Mouse (Mus musculus) neural tube, embryonic 13.5 days (tissue): ENCODE results near the gene Loxl1. TPM values are rescaled to one million over a fixed set of nuclear protein-coding genes. Genes with fewer than 3 reads are reported as not detected.

Experiments
- ATAC-seq: fragments of 200-750 bp; cut with Nextera tagmentation; 2 replicates; pipeline ENCODE4 v1.8.0; 2017; ENCODE audit warnings: low read depth, mild to moderate bottlenecking, moderate TSS enrichment, moderate library complexity
- H3K27ac ChIP-seq: fragments of 300-500 bp; sonication (generic); replicated peaks from 2 replicates; pipeline ENCODE4 v1.5.1; 2015; ENCODE audit warnings: moderate library complexity, mild to moderate bottlenecking, inconsistent platforms
- H3K27me3 ChIP-seq: fragments of 300-500 bp; sonication (generic); 2 replicates; pipeline ENCODE4 v1.6.1; 2015; ENCODE audit warnings: mild to moderate bottlenecking, inconsistent platforms
- H3K36me3 ChIP-seq: fragments of 300-500 bp; sonication (generic); 2 replicates; pipeline ENCODE4 v1.6.1; 2015; ENCODE audit warnings: mild to moderate bottlenecking, inconsistent platforms
- H3K4me1 ChIP-seq: fragments of 300-500 bp; sonication (generic); replicated peaks from 2 replicates; pipeline ENCODE4 v1.6.1; 2015; ENCODE audit warnings: inconsistent platforms
- H3K4me2 ChIP-seq: fragments of 300-500 bp; sonication (generic); 2 replicates; pipeline ENCODE4 v1.6.1; 2015; ENCODE audit warnings: inconsistent platforms, mild to moderate bottlenecking, moderate library complexity
- H3K4me3 ChIP-seq: fragments of 300-500 bp; sonication (generic); 2 replicates; pipeline ENCODE4 v1.5.1; 2015; ENCODE audit warnings: mild to moderate bottlenecking, inconsistent platforms
- H3K9ac ChIP-seq: fragments of 300-500 bp; sonication (generic); 2 replicates; pipeline ENCODE4 v1.6.1; 2015; ENCODE audit warnings: moderate library complexity, mild to moderate bottlenecking, inconsistent platforms
- H3K9me3 ChIP-seq: fragments of 300-500 bp; sonication (generic); 2 replicates; pipeline ENCODE4 v1.6.1; 2016; ENCODE audit warnings: inconsistent platforms
- WGBS: fragments of 180-500 bp; shearing (Covaris S2); methylation state at CpG from one replicate; pipeline ENCODE4 v1.1.7; 2015; 5-methylcytosine and 5-hydroxymethylcytosine counted together
- polyA plus RNA-seq: library from polyadenylated mRNA; unstranded; fragments of >200 nt; fragmentation: Nextera tagmentation; extraction: Ambion mirVana; gene quantifications from 2 replicates; pipeline ENCODE4 v1.2.1, GENCODE M21; 2015

Loxl1 gene
- polyA plus RNA-seq, 1 experiment from 2014 or later, result 9.1 TPM

DNA sequence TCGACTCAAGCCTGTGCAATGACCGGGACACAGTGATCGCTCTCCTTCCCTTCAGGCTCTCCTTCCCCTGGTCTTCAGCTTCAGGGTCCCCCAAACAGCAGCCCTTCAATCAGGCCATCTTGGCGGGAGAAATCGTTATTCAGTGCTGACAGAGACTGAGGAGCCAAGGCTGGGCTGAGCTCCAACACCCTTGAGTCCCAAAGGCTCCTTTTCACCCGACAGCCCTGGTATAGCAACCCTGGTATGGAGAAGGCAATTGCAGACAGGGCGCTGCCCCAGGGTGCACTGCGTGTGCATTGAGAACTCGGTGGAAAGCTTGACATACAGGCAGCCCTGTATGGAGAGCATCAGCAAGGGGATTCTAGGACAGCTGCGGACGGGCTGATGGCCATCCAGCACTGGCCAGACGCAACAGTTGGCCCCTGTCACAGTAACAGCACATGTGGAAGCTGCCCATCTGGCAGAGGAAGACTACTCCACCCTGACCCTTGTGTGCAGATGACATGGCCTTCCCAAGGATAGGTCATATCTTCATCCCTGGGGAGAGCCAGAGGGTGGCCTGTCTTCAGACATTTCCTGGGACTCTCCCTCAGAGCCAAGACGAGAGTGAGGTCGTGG lies 2.8 kb downstream of the Loxl1 start:
- no peak overlapping the region for H3K27ac ChIP-seq
- WGBS, result 76% methylated on average over 14 of the region's 14 CpGs
- no peak overlapping the region for H3K4me2 ChIP-seq
- H3K36me3 ChIP-seq, result no peaks in the 10 kb centered on the region
- H3K9ac ChIP-seq, result no peak overlapping the region
- H3K9me3 ChIP-seq, result no peaks in the 10 kb centered on the region
- no peak overlapping the region for H3K4me3 ChIP-seq
- ATAC-seq, result no peak
- peaks cover 61% of the 10 kb centered on the region for H3K4me1 ChIP-seq
- peaks cover 40% of the 10 kb centered on the region for H3K27me3 ChIP-seq

DNA sequence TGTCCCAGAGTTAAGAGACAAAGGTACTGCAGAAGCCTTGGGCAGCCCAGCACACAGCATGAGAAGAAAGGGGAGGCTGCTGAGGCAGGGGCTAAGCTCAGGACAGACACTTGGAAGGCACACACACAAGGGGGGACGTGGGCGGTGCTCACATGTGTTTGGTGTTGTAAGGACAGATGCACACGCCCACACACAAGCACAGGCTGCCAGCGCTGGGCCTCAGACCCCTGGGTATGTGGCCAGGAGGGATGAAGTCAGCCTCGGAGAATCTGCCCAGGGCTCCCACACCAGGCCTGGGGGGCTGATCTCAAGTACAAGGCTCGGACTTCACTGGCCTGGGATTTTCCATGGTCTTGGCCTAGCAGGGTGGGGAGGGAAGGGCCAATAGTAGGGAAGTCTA lies 4.6 kb downstream of the Loxl1 start:
- H3K36me3 ChIP-seq, result no peaks in the 10 kb centered on the region
- 50% methylated on average over 6 of the region's 6 CpGs for WGBS
- H3K4me1 ChIP-seq, result peaks cover 51% of the 10 kb centered on the region
- H3K9me3 ChIP-seq, result no peaks in the 10 kb centered on the region
- peaks cover 32% of the 10 kb centered on the region for H3K27me3 ChIP-seq
- no peak for ATAC-seq
- no peak overlapping the region for H3K4me3 ChIP-seq
- H3K9ac ChIP-seq, result no peak overlapping the region
- no peak overlapping the region for H3K4me2 ChIP-seq
- no peak overlapping the region for H3K27ac ChIP-seq

DNA sequence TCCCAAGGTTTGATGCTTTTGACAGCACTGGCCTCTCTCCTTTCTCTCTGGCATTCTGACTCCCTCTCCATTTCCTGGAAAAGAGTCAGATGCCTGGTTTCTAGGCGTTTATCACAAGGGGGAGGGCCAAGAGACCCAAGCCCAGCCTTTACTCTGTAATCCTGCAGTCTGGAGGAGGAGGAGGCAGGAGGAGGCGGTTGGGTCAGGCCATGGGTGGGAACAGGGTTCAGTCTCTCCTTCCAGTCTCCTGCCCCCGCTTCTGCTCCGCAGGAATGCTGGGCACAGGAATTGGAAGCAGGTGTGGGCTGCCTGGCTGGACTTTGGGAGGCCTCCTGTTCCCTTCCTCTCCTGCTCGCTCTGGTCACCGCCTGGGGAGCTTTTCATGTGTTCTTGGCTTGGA lies 7.3 kb downstream of the Loxl1 start:
- H3K4me2 ChIP-seq, result no peak overlapping the region
- no peak for ATAC-seq
- WGBS, result 24% methylated on average over 6 of the region's 6 CpGs
- H3K27me3 ChIP-seq, result peaks cover 6% of the 10 kb centered on the region
- peaks cover 39% of the 10 kb centered on the region for H3K4me1 ChIP-seq
- no peak overlapping the region for H3K9ac ChIP-seq
- no peak overlapping the region for H3K4me3 ChIP-seq
- H3K27ac ChIP-seq, result no peak overlapping the region
- no peaks in the 10 kb centered on the region for H3K9me3 ChIP-seq
- H3K36me3 ChIP-seq, result no peaks in the 10 kb centered on the region

DNA sequence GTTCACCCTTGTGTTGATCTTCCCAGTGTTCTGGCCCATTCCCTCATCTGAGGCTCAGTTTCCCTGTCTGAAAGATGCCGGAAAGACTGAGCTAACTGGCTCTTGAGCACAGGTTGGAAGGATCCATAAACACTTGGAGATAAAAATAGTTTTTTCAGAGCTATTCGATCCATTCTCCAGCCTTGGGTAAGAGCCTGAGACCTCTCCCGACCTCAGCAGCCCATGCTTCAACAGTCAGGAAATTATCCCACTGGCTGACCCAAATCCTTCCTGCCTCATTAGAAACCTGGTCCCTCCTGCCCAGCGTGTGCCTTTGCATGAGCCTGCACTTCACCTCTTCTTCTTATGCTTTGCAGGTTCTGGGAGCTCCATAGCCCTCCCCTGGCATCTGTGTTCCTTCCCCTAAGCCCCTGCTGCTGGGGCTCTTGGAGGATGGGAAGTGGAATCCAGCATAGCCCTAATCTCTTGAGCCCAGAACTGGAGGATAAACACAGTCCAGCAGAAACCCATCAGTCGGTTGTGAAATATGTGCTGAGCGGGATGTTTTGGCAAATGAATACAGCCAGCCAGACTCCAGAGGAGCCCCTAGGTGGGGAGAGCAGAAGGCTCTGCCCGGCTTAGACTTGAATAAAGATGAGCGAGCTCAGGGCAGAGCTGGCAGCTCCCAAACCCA lies 9.3 kb downstream of the Loxl1 start:
- no peaks in the 10 kb centered on the region for H3K27me3 ChIP-seq
- no peak overlapping the region for H3K4me3 ChIP-seq
- no peak overlapping the region for H3K4me2 ChIP-seq
- H3K36me3 ChIP-seq, result no peaks in the 10 kb centered on the region
- whole genome bisulfite sequencing, result 61% methylated on average over 8 of the region's 8 CpGs
- H3K9me3 ChIP-seq, result no peaks in the 10 kb centered on the region
- H3K27ac ChIP-seq, result no peak overlapping the region
- H3K9ac ChIP-seq, result no peak overlapping the region
- no peak for ATAC-seq
- peaks cover 26% of the 10 kb centered on the region for H3K4me1 ChIP-seq

DNA sequence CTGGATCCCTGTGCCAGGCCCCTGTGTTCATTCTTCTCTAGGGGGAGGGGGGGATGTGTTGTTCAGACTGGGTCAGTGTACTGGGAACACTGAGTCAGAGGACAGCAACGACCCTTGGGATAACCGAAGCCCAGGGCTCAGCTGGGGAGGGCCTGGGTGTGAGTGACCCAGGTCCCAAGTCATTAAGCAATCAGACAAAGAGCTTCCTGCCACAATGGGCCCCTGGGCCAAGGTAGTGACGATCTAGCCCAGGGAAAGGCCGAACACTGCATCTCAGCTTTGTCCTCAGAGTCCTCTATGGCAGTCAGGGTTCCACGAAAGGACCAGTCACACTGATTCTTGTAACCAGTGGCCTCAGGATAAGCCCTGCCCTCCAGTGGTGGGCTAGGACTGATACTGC lies 9.9 kb downstream of the Loxl1 start:
- no peak overlapping the region for H3K27ac ChIP-seq
- H3K9me3 ChIP-seq, result no peaks in the 10 kb centered on the region
- no peak overlapping the region for H3K4me2 ChIP-seq
- H3K9ac ChIP-seq, result no peak overlapping the region
- 51% methylated on average over 5 of the region's 5 CpGs for WGBS
- peaks cover 21% of the 10 kb centered on the region for H3K4me1 ChIP-seq
- no peaks in the 10 kb centered on the region for H3K27me3 ChIP-seq
- no peak overlapping the region for H3K4me3 ChIP-seq
- H3K36me3 ChIP-seq, result no peaks in the 10 kb centered on the region
- no peak for ATAC-seq

DNA sequence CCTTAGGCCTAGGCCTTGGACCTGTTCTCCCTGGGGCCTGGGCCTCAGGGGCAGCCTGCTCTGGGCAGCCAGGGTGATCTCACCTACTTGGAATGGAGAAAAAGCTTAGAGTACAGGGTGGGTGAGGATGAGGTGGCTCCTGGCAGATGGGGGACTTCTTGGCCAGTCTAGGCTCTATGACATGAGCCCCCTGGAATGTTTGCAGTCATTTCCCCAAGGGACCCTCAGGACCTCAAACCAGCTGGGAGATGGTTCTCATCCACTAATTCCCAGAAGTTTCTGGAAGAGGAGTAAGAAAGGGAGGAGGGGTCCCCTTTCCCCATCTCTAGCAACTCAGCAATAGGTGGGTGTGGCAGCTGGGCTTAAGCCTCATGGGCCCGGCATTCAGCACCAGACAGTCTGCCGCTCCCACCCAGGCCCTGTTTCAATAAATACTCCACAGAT lies 13.6 kb downstream of the Loxl1 start:
- Histone ChIP-seq H3K9me3 (no peaks in the 10 kb centered on the region), H3K4me2 (no peak overlapping the region), H3K9ac (no peak overlapping the region), H3K36me3 (no peaks in the 10 kb centered on the region), H3K27ac (no peak overlapping the region), H3K4me1 (peaks cover 18% of the 10 kb centered on the region), H3K27me3 (no peaks in the 10 kb centered on the region), H3K4me3 (no peak overlapping the region)
- ATAC-seq, result no peak
- 57% methylated on average over 2 of the region's 2 CpGs for WGBS

DNA sequence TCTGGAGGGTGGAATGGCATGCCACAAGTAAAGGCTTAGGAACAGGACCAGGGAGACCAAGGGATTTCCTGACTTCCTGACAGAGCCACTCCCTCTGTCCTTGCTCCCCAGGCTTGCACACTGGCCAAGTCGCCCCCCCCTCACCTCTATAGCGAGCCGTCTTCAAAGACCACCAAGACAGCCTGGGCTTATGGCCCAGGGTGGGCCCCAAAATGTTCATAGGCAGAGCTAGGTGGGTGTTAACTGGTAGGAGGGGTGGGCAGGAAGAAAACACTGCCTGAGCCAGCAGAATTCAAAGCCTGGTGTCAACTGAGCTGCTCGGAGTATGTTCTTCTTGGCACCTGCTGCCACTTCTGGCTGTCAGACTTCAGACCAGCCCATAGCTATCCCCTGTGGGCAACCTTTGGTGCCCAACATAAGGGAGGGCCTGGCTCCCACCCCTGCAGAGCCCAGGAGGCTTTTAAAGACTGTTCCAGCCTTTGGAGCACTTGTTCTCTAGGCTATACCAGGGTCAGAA lies 15.0 kb downstream of the Loxl1 start:
- 85% methylated on average over 4 of the region's 4 CpGs for WGBS
- ATAC-seq, result no peak
- peaks cover 8% of the 10 kb centered on the region; the same call in 1 of the 2 replicates for H3K4me1 ChIP-seq

DNA sequence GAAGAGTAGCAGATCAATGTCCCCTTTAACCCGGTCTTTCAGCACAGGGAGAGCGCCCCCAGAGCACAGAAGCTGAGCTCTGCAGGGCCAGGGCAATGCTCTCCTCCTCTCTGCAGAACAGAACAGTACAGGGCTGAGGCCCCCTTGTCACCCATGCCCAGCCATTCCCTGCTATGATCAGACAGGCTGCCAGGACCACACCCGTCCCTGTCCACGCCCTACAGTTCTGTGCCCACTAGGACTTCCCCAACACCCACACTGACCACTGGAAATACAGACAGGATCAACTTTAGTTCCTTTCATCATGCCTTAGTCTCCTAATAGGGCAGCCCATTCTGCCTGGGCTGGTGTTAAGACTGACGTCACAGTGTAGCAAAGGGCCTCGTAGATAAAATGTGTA lies 15.9 kb downstream of the Loxl1 start:
- H3K36me3 ChIP-seq, result no peaks in the 10 kb centered on the region
- H3K27me3 ChIP-seq, result no peaks in the 10 kb centered on the region
- no peak for ATAC-seq
- H3K9me3 ChIP-seq, result no peaks in the 10 kb centered on the region
- H3K4me2 ChIP-seq, result no peak overlapping the region
- 98% methylated on average over 6 of the region's 6 CpGs for WGBS
- H3K9ac ChIP-seq, result no peak overlapping the region
- no peak overlapping the region for H3K27ac ChIP-seq
- peaks cover 5% of the 10 kb centered on the region; the same call in 1 of the 2 replicates for H3K4me1 ChIP-seq
- H3K4me3 ChIP-seq, result no peak overlapping the region

More for the DNA sequence above, 15.0 kb downstream of the Loxl1 start:
- H3K4me2 ChIP-seq, result no peak overlapping the region
- no peak overlapping the region for H3K4me3 ChIP-seq
- no peaks in the 10 kb centered on the region for H3K36me3 ChIP-seq
- no peaks in the 10 kb centered on the region for H3K27me3 ChIP-seq
- H3K27ac ChIP-seq, result no peak overlapping the region
- no peaks in the 10 kb centered on the region for H3K9me3 ChIP-seq
- no peak overlapping the region for H3K9ac ChIP-seq

DNA sequence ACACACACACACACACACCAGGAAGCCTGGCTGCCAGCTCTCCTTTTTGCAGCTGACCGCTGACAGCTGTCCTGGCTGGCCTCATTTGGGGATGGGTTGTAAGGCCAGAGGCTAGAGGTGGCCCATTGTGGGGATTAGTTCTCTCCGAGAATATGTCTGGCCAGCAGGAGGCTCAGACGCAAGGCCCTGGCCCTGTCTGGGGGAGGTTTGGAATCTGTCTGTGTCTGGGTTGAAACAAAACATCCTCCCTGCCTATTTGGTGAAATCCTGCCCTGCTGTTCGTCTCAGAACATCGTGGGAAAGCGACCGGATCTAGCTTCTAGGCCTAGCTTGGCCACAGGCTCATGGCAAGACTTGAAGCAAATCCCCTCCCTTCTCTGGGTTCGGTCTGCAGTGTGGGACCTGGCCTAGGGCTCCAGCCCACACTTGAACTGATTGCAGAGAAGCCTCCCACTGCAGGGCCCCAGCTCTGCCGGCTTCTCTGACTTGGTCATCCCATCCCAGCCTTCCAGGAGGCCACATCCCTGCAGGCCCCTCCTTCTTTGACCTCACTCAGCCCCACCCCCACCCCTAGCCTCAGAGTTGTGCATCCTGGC lies 17.1 kb downstream of the Loxl1 start:
- no peak for ATAC-seq
- H3K27me3 ChIP-seq, result no peaks in the 10 kb centered on the region
- no peaks in the 10 kb centered on the region for H3K36me3 ChIP-seq
- 35% methylated on average over 9 of the region's 9 CpGs for WGBS
- H3K4me3 ChIP-seq, result no peak overlapping the region
- H3K9ac ChIP-seq, result no peak overlapping the region
- H3K27ac ChIP-seq, result 0 out of 2 replicates have a peak overlapping the region, but pooled peaks have one; percentile 49
- peaks cover 5% of the 10 kb centered on the region; the same call in 1 of the 2 replicates for H3K4me1 ChIP-seq
- no peak overlapping the region for H3K4me2 ChIP-seq
- no peaks in the 10 kb centered on the region for H3K9me3 ChIP-seq

DNA sequence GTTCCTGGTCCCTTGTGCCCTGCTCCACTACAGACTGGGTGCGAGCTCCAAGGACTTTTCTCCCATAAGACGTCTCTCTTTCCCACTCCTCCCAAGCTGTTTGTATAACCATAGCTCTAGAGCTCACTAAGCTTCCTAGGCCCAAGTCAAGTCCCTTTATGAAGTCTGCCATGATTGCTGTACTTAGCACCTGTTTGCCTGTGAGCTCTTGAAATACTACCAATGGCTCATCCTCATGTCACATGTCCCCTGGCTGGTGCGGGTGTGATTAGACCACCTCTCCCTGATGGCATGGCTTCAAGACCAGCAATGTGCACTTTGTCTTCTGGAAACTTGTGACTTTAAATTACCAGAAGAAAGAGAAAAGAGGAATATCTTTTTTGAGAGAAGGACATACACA lies 17.6 kb downstream of the Loxl1 start:
- no peaks in the 10 kb centered on the region for H3K36me3 ChIP-seq
- H3K27ac ChIP-seq, result no peak overlapping the region
- no peak overlapping the region for H3K4me2 ChIP-seq
- no peak overlapping the region for H3K9ac ChIP-seq
- peaks cover 5% of the 10 kb centered on the region; the same call in 1 of the 2 replicates for H3K4me1 ChIP-seq
- H3K4me3 ChIP-seq, result no peak overlapping the region
- H3K9me3 ChIP-seq, result no peaks in the 10 kb centered on the region
- H3K27me3 ChIP-seq, result no peaks in the 10 kb centered on the region
- WGBS, result 93% methylated on average over 3 of the region's 3 CpGs
- no peak for ATAC-seq

DNA sequence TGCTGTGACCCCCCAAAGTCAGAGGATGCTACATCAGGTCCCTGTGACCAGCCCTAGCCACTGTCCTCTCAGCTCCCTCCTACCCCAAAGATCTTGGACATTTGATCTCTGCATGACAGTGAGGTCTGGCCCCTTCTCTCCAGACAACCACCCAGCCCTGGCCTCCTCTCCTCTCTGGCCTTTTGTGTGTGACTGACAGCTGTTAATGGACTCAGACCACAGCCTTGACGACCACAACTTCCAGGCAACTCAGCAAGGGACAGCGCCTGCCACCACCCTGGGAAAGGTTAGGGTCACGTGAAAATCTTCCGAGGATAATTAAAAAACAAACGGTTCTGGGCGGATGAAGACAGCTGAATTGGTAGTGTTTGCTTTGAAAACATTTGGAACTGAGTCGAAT lies 18.5 kb downstream of the Loxl1 start:
- no peak overlapping the region for H3K4me2 ChIP-seq
- H3K9me3 ChIP-seq, result no peaks in the 10 kb centered on the region
- H3K27ac ChIP-seq, result no peak overlapping the region
- no peaks in the 10 kb centered on the region for H3K36me3 ChIP-seq
- no peak overlapping the region for H3K9ac ChIP-seq
- H3K4me1 ChIP-seq, result peaks cover 5% of the 10 kb centered on the region; the same call in 1 of the 2 replicates
- WGBS, result 55% methylated on average over 7 of the region's 7 CpGs
- no peak for ATAC-seq
- no peak overlapping the region for H3K4me3 ChIP-seq
- H3K27me3 ChIP-seq, result no peaks in the 10 kb centered on the region

DNA sequence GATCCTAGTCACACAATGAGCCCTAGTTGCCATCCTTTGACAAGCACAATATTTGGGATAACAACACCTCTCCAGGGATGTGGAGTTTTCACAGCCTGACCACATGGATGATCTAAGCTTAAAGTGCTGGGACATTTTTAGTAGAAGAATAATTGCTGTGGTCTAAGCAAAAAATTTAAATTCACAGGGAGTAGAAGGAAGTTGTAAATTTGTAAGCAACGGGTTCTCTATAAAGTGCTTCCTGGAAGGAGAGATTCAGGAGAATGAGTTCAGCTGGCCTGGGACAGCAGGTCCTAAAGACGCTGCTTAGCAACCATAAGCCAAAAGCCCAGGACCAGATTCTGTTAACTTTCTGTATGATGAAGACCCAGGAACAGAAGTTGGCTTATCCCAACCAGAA lies 23.1 kb downstream of the Loxl1 start:
- Histone ChIP-seq H3K27me3 (no peaks in the 10 kb centered on the region), H3K4me1 (no peaks in the 10 kb centered on the region), H3K4me3 (no peak overlapping the region), H3K27ac (no peak overlapping the region), H3K9me3 (no peaks in the 10 kb centered on the region), H3K9ac (no peak overlapping the region), H3K36me3 (no peaks in the 10 kb centered on the region), H3K4me2 (no peak overlapping the region)
- ATAC-seq, result no peak
- WGBS, result 71% methylated on average over 2 of the region's 2 CpGs
